9 mouse cellular contexts compared by ENCODE assay signal in the genomic region with DNA sequence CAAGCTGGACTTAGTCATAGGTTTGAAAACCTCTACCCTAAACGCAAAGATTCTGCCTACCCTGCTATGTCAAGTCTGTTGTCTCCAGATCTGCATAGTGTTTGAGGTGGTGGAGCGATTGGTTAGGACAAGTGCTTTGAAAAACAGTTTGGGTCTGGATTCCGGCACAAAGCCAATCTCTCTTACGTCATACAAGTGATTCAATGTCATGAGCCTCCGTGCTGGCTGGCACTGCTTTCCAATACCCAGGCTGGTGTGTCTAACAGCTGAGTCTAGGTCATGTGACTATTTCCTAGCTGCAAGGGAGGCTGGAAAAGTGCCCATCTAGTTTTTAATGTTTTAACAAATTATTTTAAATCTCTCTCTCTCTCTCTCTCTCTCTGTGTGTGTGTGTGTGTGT.
"Had no signal": no experiment of that assay in that cellular context is flagged by ENCODE, and none has a peak within 500 bp of the region (broad histone marks: within the 10 kb centered on the region; RNA-seq: fewer than 3 reads in every experiment).

No protein-coding gene starts in this region.

- DNase-seq: kidney, adult 8-10 months; kidney, postnatal 25 days; liver; lung, adult 2 months; lung, postnatal 36 days; spleen, adult 18-20 months; thymus, adult 18-20 months; thymus, postnatal 14 days had no signal

- ATAC-seq: lung, postnatal 0 days had no signal
